Mouse (Mus musculus): ENCODE results near the gene Rabgef1. TPM values are rescaled to one million over a fixed set of nuclear protein-coding genes. Genes with fewer than 3 reads are reported as not detected.

Gene Rabgef1
- 29.6 and 32.7 TPM in 2 replicates for polyA plus RNA-seq (2015; fragmentation: Nextera tagmentation; extraction: Ambion mirVana)

GRCm38 (mm10) chr5:130171423-130171954 lies at the start of gene Rabgef1:
Rabgef1 (plus strand) TSS chr5:130171798.

DNA sequence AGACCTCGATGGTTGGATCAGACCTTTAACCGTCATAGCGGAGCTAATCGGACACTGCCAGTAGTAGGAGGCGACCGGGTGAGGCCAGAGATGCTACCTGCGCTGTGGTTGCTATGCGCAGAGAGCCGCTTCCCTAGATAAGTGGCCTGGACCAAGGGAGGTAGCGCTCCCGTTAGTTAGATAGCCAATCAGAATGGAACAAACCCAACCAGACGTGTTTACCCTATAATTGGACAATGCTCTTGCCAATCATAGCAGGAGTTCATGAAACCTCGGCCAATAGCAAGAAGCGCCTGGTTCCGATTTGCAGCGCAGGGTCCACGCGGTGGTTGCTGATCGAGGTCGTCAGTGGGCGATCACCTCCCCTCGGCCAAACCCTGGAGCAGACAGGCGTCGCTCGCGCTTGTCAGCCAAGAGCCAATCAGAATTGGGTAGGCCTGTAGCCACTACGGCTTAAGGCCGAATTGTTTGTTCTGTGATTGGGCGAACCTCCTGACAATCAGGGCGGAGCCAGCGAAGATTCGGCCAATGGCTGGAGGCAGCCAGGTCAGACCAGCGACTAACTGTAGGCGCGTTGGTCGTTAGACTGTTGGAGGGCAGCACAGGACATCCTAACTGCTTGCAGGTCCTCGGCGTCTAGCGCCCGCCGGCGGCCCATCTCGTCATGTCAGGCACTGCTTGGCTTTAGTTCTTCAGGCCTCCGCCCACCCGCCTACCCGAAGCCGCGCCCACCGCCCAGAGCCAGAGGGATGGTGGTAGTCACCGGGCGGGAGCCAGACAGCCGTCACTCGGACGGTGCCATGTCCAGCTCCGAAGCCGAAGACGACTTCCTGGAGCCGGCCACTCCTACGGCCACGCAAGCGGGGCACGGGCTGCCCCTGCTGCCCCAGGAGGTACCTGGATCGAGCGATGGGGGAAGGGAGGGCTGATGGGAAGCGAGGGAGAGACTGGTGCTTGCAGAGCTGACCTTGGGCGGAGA lies 27.0 kb upstream of the Rabgef1 start, which contains the start of gene Kctd7:
Kctd7 (plus strand) TSS at position 528 of the 979 bp plus-strand sequence.

DNA sequence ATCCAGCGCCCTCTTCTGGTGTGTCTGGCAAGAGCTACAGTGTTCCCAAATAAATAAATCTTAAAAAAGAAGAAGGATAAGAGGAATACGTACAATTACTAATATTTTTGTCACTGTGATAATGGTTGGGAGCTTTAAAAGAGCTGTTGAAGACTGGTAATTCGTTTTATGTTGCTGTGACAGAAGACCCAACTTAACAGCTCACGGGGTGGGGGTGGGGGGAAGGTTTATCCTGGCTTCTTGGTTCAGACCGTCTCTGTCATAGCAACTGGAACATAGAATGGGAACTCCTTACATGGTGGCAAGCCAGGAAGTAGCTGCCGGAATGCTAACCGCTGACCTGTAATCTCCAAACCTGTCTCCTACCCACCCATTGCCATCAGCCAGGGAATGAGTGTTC lies 45.2 kb downstream of the Rabgef1 start, which contains the start of gene Tmem248:
Tmem248 (plus strand) TSS at position 301 of the 400 bp plus-strand sequence.

DNA sequence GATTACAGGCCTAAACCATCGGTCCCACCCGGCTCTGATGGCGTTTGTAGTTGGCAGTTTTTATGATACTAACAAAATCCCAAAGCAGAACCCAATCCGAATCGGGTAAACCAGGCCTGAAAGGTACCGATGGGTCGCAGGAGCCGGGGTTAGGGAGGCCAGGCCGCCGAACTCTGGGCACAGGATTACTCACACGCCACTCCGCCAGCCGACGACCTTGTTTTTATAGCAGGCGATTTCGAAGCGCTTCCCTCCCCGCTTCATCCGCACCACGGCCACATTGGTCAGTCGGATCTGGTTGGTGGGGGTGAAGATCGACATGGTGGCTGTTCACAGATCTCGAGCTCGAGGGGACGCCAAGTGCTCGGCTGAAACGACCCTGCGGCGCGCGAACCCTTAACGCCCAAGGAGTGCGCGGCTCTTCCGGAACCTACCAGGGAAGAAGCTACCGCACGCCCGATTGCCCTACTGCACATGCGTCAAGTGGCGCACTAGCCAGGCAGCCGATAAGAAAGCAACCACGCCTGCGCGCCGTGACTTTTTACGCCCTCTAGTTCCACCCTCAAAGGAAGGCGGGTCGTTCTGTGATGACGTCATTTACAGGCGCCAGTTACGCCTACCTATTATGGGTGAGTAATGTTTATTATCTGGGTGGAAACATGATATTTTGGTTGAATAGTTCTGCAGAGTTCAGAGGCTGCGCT lies 83.6 kb downstream of the Rabgef1 start, which contains the start of the genes Sbds and Tyw1:
Sbds (minus strand) TSS at position 514 of the 704 bp plus-strand sequence.
Tyw1 (plus strand) TSS at position 603 of the 704 bp plus-strand sequence.

Other genes with a start within 250 kb of the Rabgef1 start
- gene Vkorc1l1, start 229.8 kb upstream of the Rabgef1 start, polyA plus RNA-seq (2015; fragmentation: Nextera tagmentation; extraction: Ambion mirVana), result 20.0 and 23.8 TPM in 2 replicates
- 47.7 and 48.3 TPM in 2 replicates for gene Gusb, start 168.7 kb upstream of the Rabgef1 start, polyA plus RNA-seq (2015; fragmentation: Nextera tagmentation; extraction: Ambion mirVana)
- 41.7 and 41.8 TPM in 2 replicates for gene Asl, start 142.6 kb upstream of the Rabgef1 start, polyA plus RNA-seq (2015; fragmentation: Nextera tagmentation; extraction: Ambion mirVana)
- gene Crcp, start 142.5 kb upstream of the Rabgef1 start, polyA plus RNA-seq (2015; fragmentation: Nextera tagmentation; extraction: Ambion mirVana), result 68.6 and 76.2 TPM in 2 replicates
- gene Tpst1, start 98.5 kb upstream of the Rabgef1 start, polyA plus RNA-seq (2015; fragmentation: Nextera tagmentation; extraction: Ambion mirVana), result 54.7 and 56.9 TPM in 2 replicates
- gene Kctd7, start 26.9 kb upstream of the Rabgef1 start, polyA plus RNA-seq (2015; fragmentation: Nextera tagmentation; extraction: Ambion mirVana), result 11.6 and 12.9 TPM in 2 replicates
- 31.4 and 36.8 TPM in 2 replicates for gene Tmem248, start 45.3 kb downstream of the Rabgef1 start, polyA plus RNA-seq (2015; fragmentation: Nextera tagmentation; extraction: Ambion mirVana)
- gene Sbds, start 83.7 kb downstream of the Rabgef1 start, polyA plus RNA-seq (2015; fragmentation: Nextera tagmentation; extraction: Ambion mirVana), result 58.3 and 61.9 TPM in 2 replicates
- 16.7 and 18.1 TPM in 2 replicates for gene Tyw1, start 83.8 kb downstream of the Rabgef1 start, polyA plus RNA-seq (2015; fragmentation: Nextera tagmentation; extraction: Ambion mirVana)
- gene Caln1, start 197.7 kb downstream of the Rabgef1 start, polyA plus RNA-seq (2015; fragmentation: Nextera tagmentation; extraction: Ambion mirVana), result 77.0 and 81.1 TPM in 2 replicates
- 0.77 and 1.2 TPM in 2 replicates for gene A330070K13Rik, start 212.8 kb downstream of the Rabgef1 start, polyA plus RNA-seq (2015; fragmentation: Nextera tagmentation; extraction: Ambion mirVana)

Measured in neural tube, postnatal 0 days (tissue).